Mouse (Mus musculus): ENCODE data around the gene Zfp609. TPM values are rescaled to one million over a fixed set of nuclear protein-coding genes. Genes with fewer than 3 reads are reported as not detected.

Gene Zfp609
- polyA plus RNA-seq, 1 experiment from 2014 or later: 6.4 TPM

GRCm38 (mm10) chr9:65676358-65677118 lies 150.8 kb downstream of the Zfp609 start:
- no peaks in the 10 kb centered on the region for H3K27me3 ChIP-seq (replicated peaks; ENCODE audit: control insufficient read depth, insufficient read depth, low read length)
- peak overlapping the region; percentile 67 for H3K27ac ChIP-seq (replicated peaks; ENCODE audit: low read depth, low read length)
- H3K9me3 ChIP-seq (ENCODE audit: control insufficient read depth, low read length): no peaks in the 10 kb centered on the region
- H3K36me3 ChIP-seq (ENCODE audit: control insufficient read depth, insufficient read depth, low read length): no peaks in the 10 kb centered on the region
- 0% methylated on average over 18 of the region's 51 CpGs for WGBS
- peak overlapping the region; percentile 93 for H3K4me2 ChIP-seq (ENCODE audit: low read depth, low read length)
- H3K9ac ChIP-seq (ENCODE audit: low read depth, low read length): peak overlapping the region; percentile 86
- H3K4me1 ChIP-seq (ENCODE audit: control insufficient read depth, insufficient read depth, low read length): peaks cover 44% of the 10 kb centered on the region
- peak overlapping the region; percentile 65 for H3K4me3 ChIP-seq (ENCODE audit: low read depth, low read length)
- ATAC-seq (ENCODE audit: low read depth): peak; percentile 96
- DNase-seq (ENCODE audit: low spot score): peak; percentile 99

- no peaks in the 10 kb centered on the region for H3K9me3 ChIP-seq (ENCODE audit: control insufficient read depth, low read length)
- peak overlapping the region; percentile 93 for H3K4me2 ChIP-seq (ENCODE audit: low read depth, low read length)
- peaks cover 41% of the 10 kb centered on the region for H3K4me1 ChIP-seq (ENCODE audit: control insufficient read depth, insufficient read depth, low read length)
- H3K27ac ChIP-seq (replicated peaks; ENCODE audit: low read depth, low read length): peak overlapping the region; percentile 58
- peak overlapping the region; percentile 65 for H3K4me3 ChIP-seq (ENCODE audit: low read depth, low read length)
- WGBS: 51% methylated on average over 8 of the region's 8 CpGs
- no peaks in the 10 kb centered on the region for H3K27me3 ChIP-seq (replicated peaks; ENCODE audit: control insufficient read depth, insufficient read depth, low read length)
- ATAC-seq (ENCODE audit: low read depth) (peak; percentile 24), DNase-seq (ENCODE audit: low spot score) (no peak)
- no peaks in the 10 kb centered on the region for H3K36me3 ChIP-seq (ENCODE audit: control insufficient read depth, insufficient read depth, low read length)
- H3K9ac ChIP-seq (ENCODE audit: low read depth, low read length): peak overlapping the region; percentile 86
Observed at GRCm38 (mm10) chr9:65675461-65676357, 151.7 kb downstream of the Zfp609 start.

GRCm38 (mm10) chr9:65672996-65673395 lies 154.4 kb downstream of the Zfp609 start:
- DNase-seq (ENCODE audit: low spot score): no peak
- Histone ChIP-seq H3K36me3 (ENCODE audit: control insufficient read depth, insufficient read depth, low read length) (no peaks in the 10 kb centered on the region), H3K4me3 (ENCODE audit: low read depth, low read length) (no peak overlapping the region), H3K4me1 (ENCODE audit: control insufficient read depth, insufficient read depth, low read length) (peaks cover 15% of the 10 kb centered on the region), H3K27ac (replicated peaks; ENCODE audit: low read depth, low read length) (0 out of 2 replicates have a peak overlapping the region, but pooled peaks have one; percentile 7), H3K4me2 (ENCODE audit: low read depth, low read length) (no peak overlapping the region), H3K9ac (ENCODE audit: low read depth, low read length) (no peak overlapping the region), H3K27me3 (replicated peaks; ENCODE audit: control insufficient read depth, insufficient read depth, low read length) (no peaks in the 10 kb centered on the region), H3K9me3 (ENCODE audit: control insufficient read depth, low read length) (no peaks in the 10 kb centered on the region)
- no peak for ATAC-seq (ENCODE audit: low read depth)
- 52% methylated on average over 11 of the region's 11 CpGs for WGBS

- Histone ChIP-seq H3K27me3 (replicated peaks; ENCODE audit: control insufficient read depth, insufficient read depth, low read length) (no peaks in the 10 kb centered on the region), H3K4me2 (ENCODE audit: low read depth, low read length) (no peak overlapping the region), H3K9me3 (ENCODE audit: control insufficient read depth, low read length) (no peaks in the 10 kb centered on the region), H3K4me1 (ENCODE audit: control insufficient read depth, insufficient read depth, low read length) (peaks cover 5% of the 10 kb centered on the region; the same call in 1 of the 2 replicates), H3K9ac (ENCODE audit: low read depth, low read length) (no peak overlapping the region), H3K27ac (replicated peaks; ENCODE audit: low read depth, low read length) (no peak overlapping the region; the same call in 1 of the 2 replicates), H3K4me3 (ENCODE audit: low read depth, low read length) (no peak overlapping the region), H3K36me3 (ENCODE audit: control insufficient read depth, insufficient read depth, low read length) (no peaks in the 10 kb centered on the region)
- ATAC-seq (ENCODE audit: low read depth) (no peak), DNase-seq (ENCODE audit: low spot score) (peak; percentile 36)
- 36% methylated on average over 6 of the region's 9 CpGs for WGBS
Observed at GRCm38 (mm10) chr9:65671431-65671931, 155.9 kb downstream of the Zfp609 start.

- Histone ChIP-seq H3K27ac (replicated peaks; ENCODE audit: low read depth, low read length) (no peak within 1 kb of the TSS), H3K9ac (ENCODE audit: low read depth, low read length) (no peak within 1 kb of the TSS), H3K4me1 (ENCODE audit: control insufficient read depth, insufficient read depth, low read length) (no peaks in the 10 kb centered on the region), H3K36me3 (ENCODE audit: control insufficient read depth, insufficient read depth, low read length) (no peaks in the 10 kb centered on the region), H3K4me2 (ENCODE audit: low read depth, low read length) (no peak within 1 kb of the TSS), H3K4me3 (ENCODE audit: low read depth, low read length) (no peak within 1 kb of the TSS), H3K27me3 (replicated peaks; ENCODE audit: control insufficient read depth, insufficient read depth, low read length) (no peaks in the 10 kb centered on the region), H3K9me3 (ENCODE audit: control insufficient read depth, low read length) (no peaks in the 10 kb centered on the region)
- no peak for DNase-seq (ENCODE audit: low spot score)
- WGBS: 86% methylated on average over 8 of the region's 8 CpGs
- ATAC-seq (ENCODE audit: low read depth): no peak
Observed at GRCm38 (mm10) chr9:65667701-65668100, 159.7 kb downstream of the Zfp609 start, which contains the start of gene Oaz2. TSS of gene Oaz2 (plus strand) at chr9:65668001.

GRCm38 (mm10) chr9:65666042-65666441 lies 161.3 kb downstream of the Zfp609 start:
- no peak overlapping the region for H3K4me3 ChIP-seq (ENCODE audit: low read depth, low read length)
- 11% methylated on average over 5 of the region's 5 CpGs for WGBS

GRCm38 (mm10) chr9:65664163-65664562 lies 163.2 kb downstream of the Zfp609 start:
- H3K9me3 ChIP-seq (ENCODE audit: control insufficient read depth, low read length): no peaks in the 10 kb centered on the region
- ATAC-seq (ENCODE audit: low read depth): peak; percentile 37; the same call in 1 of the 2 replicates

More at GRCm38 (mm10) chr9:65666042-65666441, 161.3 kb downstream of the Zfp609 start:
- H3K9ac ChIP-seq (ENCODE audit: low read depth, low read length): no peak overlapping the region
- no peak overlapping the region for H3K4me2 ChIP-seq (ENCODE audit: low read depth, low read length)
- H3K4me1 ChIP-seq (ENCODE audit: control insufficient read depth, insufficient read depth, low read length): no peaks in the 10 kb centered on the region
- H3K27ac ChIP-seq (replicated peaks; ENCODE audit: low read depth, low read length): no peak overlapping the region
- no peaks in the 10 kb centered on the region for H3K27me3 ChIP-seq (replicated peaks; ENCODE audit: control insufficient read depth, insufficient read depth, low read length)
- ATAC-seq (ENCODE audit: low read depth) (peak; percentile 37; the same call in 1 of the 2 replicates), DNase-seq (ENCODE audit: low spot score) (peak; percentile 71)
- H3K9me3 ChIP-seq (ENCODE audit: control insufficient read depth, low read length): no peaks in the 10 kb centered on the region
- no peaks in the 10 kb centered on the region for H3K36me3 ChIP-seq (ENCODE audit: control insufficient read depth, insufficient read depth, low read length)

GRCm38 (mm10) chr9:65661493-65661892 lies 165.9 kb downstream of the Zfp609 start:
- whole genome bisulfite sequencing: 54% methylated on average over 1 of the region's 1 CpGs
- no peak overlapping the region for H3K4me2 ChIP-seq (ENCODE audit: low read depth, low read length)
- no peak for ATAC-seq (ENCODE audit: low read depth)
- H3K27me3 ChIP-seq (replicated peaks; ENCODE audit: control insufficient read depth, insufficient read depth, low read length): no peaks in the 10 kb centered on the region
- H3K9ac ChIP-seq (ENCODE audit: low read depth, low read length): no peak overlapping the region
- H3K4me3 ChIP-seq (ENCODE audit: low read depth, low read length): no peak overlapping the region
- DNase-seq (ENCODE audit: low spot score): no peak
- H3K27ac ChIP-seq (replicated peaks; ENCODE audit: low read depth, low read length): no peak overlapping the region
- H3K36me3 ChIP-seq (ENCODE audit: control insufficient read depth, insufficient read depth, low read length): no peaks in the 10 kb centered on the region
- no peaks in the 10 kb centered on the region for H3K9me3 ChIP-seq (ENCODE audit: control insufficient read depth, low read length)
- no peaks in the 10 kb centered on the region for H3K4me1 ChIP-seq (ENCODE audit: control insufficient read depth, insufficient read depth, low read length)

More at GRCm38 (mm10) chr9:65664163-65664562, 163.2 kb downstream of the Zfp609 start:
- 0% methylated on average over 3 of the region's 3 CpGs for WGBS
- Histone ChIP-seq H3K27ac (replicated peaks; ENCODE audit: low read depth, low read length) (no peak overlapping the region), H3K27me3 (replicated peaks; ENCODE audit: control insufficient read depth, insufficient read depth, low read length) (no peaks in the 10 kb centered on the region), H3K4me1 (ENCODE audit: control insufficient read depth, insufficient read depth, low read length) (no peaks in the 10 kb centered on the region), H3K4me3 (ENCODE audit: low read depth, low read length) (no peak overlapping the region), H3K4me2 (ENCODE audit: low read depth, low read length) (no peak overlapping the region), H3K9ac (ENCODE audit: low read depth, low read length) (no peak overlapping the region), H3K36me3 (ENCODE audit: control insufficient read depth, insufficient read depth, low read length) (no peaks in the 10 kb centered on the region)
- peak; percentile 67 for DNase-seq (ENCODE audit: low spot score)
